Mouse (Mus musculus) thymus, adult 2 months (tissue): ENCODE measurements at regions not wholly inside any gene's neighbourhood (a gene's known extent, or its start where the extent isn't known, plus 50 kb on each side); places are given as distances from the start of the nearest gene placed in this dataset.

ENCODE experiments used
- CTCF ChIP-seq: fragments of 200-500 bp; IDR thresholded peaks from 2 replicates; pipeline ENCODE4 v1.5.1; 2012; ENCODE audit warnings: mild to moderate bottlenecking, control low read depth, low read length, moderate library complexity, borderline replicate concordance; ENCODE audit not compliant: control insufficient read depth, poor library complexity, insufficient read depth; ENCODE audit errors: extremely low read depth
- POLR2A ChIP-seq: fragments of 200-500 bp; IDR thresholded peaks from 2 replicates; pipeline ENCODE4 v1.6.1; 2012; ENCODE audit warnings: mild to moderate bottlenecking, low read length, control low read depth, moderate library complexity; ENCODE audit not compliant: control insufficient read depth, poor library complexity, insufficient read depth; ENCODE audit errors: extremely low read depth

DNA sequence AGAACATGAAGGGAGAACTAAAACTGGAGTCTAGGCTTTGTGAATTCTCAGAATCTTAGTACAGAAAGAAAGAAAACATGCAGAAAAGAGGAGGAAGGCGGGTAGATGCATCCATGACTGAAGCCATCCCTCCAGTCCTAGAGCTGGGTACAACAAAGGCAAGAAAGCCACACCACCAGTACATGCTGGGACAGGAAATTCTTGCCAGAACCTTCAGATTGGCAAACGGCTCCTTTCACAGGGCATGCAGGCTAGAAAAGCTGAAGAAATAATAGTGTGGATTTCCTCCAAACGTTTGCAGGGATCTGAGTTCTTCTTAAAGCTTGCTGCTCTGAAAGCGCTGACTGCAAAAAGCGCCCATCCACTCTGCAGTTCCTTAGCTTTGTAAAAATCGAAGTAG, 486.7 kb downstream of the Epha4 start:
- no peak for TF ChIP-seq POLR2A
- no peak for TF ChIP-seq CTCF
